Mouse (Mus musculus) heart, adult 18-20 months (tissue): ENCODE measurements at regions not wholly inside any gene's neighbourhood (a gene's known extent, or its start where the extent isn't known, plus 50 kb on each side); places are given as distances from the start of the nearest gene placed in this dataset.
A peak's percentile ranks its signal among the peaks of the same experiment; 100 is the strongest.

Source experiments
- DNase-seq, 2 experiments: peaks; one replicate each; pipeline ENCODE4 v3.0.0; 2021 to 2022; ENCODE audit warnings: mixed read lengths in 1 of 2

GRCm38 (mm10) chr6:95769808-95770207, 51.2 kb upstream of the Suclg2 start:
- no peak for DNase-seq

- no peak for DNase-seq
Observed at GRCm38 (mm10) chr6:95801651-95802050, 83.1 kb upstream of the Suclg2 start.

GRCm38 (mm10) chr6:95841502-95841901, 122.9 kb upstream of the Suclg2 start:
- DNase-seq, result no peak

- no peak for DNase-seq
Observed at GRCm38 (mm10) chr6:95846536-95846935, 127.9 kb upstream of the Suclg2 start.

- no peak for DNase-seq
Observed at GRCm38 (mm10) chr6:95875463-95875862, 156.9 kb upstream of the Suclg2 start.

GRCm38 (mm10) chr6:95876320-95876719, 157.7 kb upstream of the Suclg2 start:
- DNase-seq, result no peak

- no peak for DNase-seq
Observed at GRCm38 (mm10) chr6:95886645-95887044, 168.0 kb upstream of the Suclg2 start.

- DNase-seq, result no peak
Observed at GRCm38 (mm10) chr6:95902551-95902950, 184.0 kb upstream of the Suclg2 start.

GRCm38 (mm10) chr6:95904085-95904633, 185.6 kb upstream of the Suclg2 start:
- peak in 1 of 2 experiments; percentile 2 for DNase-seq

- DNase-seq, result no peak
Observed at GRCm38 (mm10) chr6:95905057-95905456, 186.5 kb upstream of the Suclg2 start.

- no peak for DNase-seq
Observed at GRCm38 (mm10) chr6:95921737-95922136, 191.2 kb upstream of the Fam19a1 start.

- no peak for DNase-seq
Observed at GRCm38 (mm10) chr6:95934561-95934960, 178.4 kb upstream of the Fam19a1 start.

GRCm38 (mm10) chr6:95936504-95936903, 176.4 kb upstream of the Fam19a1 start:
- no peak for DNase-seq

- DNase-seq, result no peak
Observed at GRCm38 (mm10) chr6:95939052-95939451, 173.9 kb upstream of the Fam19a1 start.

- DNase-seq, result no peak
Observed at GRCm38 (mm10) chr6:95960745-95961144, 152.2 kb upstream of the Fam19a1 start.

- no peak for DNase-seq
Observed at GRCm38 (mm10) chr6:95966231-95966630, 146.7 kb upstream of the Fam19a1 start.

GRCm38 (mm10) chr6:95975994-95976393, 137.0 kb upstream of the Fam19a1 start:
- no peak for DNase-seq

- DNase-seq, result no peak
Observed at GRCm38 (mm10) chr6:95997037-95997436, 115.9 kb upstream of the Fam19a1 start.

GRCm38 (mm10) chr6:95997741-95998140, 115.2 kb upstream of the Fam19a1 start:
- DNase-seq, result no peak

- DNase-seq, result no peak
Observed at GRCm38 (mm10) chr6:95999441-95999840, 113.5 kb upstream of the Fam19a1 start.

GRCm38 (mm10) chr6:96000011-96000476, 112.9 kb upstream of the Fam19a1 start:
- DNase-seq, result no peak

- DNase-seq, result no peak
Observed at GRCm38 (mm10) chr6:96011299-96011698, 101.7 kb upstream of the Fam19a1 start.

- no peak for DNase-seq
Observed at GRCm38 (mm10) chr6:96028022-96028704, 84.8 kb upstream of the Fam19a1 start.

GRCm38 (mm10) chr6:96043711-96044110, 69.2 kb upstream of the Fam19a1 start:
- no peak for DNase-seq
